Mouse (Mus musculus): ENCODE measurements around the gene Sgtb.

Gene Sgtb

DNA sequence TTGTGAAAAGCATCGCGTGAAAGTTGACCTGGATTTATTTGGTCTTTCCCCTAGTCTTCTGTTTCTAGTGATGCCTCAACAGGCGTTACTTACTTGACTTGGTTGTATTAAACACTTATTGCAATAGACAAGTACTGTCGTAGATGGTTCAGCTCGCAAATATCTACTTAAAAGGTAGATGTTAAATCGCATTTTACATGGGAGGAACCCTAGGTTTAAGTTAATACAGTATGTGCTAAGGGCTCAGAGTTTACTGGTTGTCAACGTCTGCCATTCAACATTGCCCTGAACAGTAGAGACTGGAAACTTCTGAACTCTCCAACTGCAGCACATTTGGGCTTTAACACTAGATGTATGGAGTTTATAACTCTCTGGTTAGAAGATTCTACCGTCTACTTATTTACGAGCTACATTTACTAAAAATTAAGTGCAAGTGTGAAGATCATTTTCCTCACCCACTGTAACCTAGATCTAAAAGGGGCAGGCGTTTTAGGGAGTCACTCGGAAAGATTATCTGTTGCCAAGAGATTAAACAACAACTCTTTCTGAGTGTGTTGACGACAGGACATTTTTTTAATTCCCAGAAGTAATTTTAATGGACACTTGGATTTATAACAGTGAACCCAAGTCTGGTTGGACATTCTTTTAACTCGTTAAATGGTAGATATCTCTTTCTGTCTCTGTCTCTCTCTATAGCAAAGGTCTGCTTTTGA lies 69.8 kb downstream of the Sgtb start:
- DNase-seq (ENCODE audit: low spot score), result no peak

DNA sequence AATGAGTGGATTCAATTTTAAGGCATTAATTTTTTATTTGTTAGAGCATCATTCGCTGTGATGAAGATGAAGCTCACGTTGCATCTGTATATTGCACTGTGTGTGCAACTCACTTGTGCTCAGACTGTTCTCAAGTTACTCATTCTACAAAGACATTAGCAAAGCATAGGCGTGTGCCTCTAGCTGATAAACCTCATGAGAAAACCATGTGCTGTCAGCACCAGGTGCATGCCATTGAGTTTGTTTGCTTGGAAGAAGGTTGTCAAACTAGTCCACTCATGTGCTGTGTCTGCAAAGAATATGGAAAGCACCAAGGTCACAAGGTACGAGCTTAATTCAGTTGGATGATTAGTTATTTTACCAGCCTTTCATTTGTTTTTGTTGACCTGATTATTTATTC lies 77.8 kb downstream of the Sgtb start:
- no peak for DNase-seq (ENCODE audit: low spot score)

All from layer of hippocampus, adult 9-10 months (tissue).